Mouse (Mus musculus): ENCODE results near the gene Vamp2. TPM values are rescaled to one million over a fixed set of nuclear protein-coding genes. Genes with fewer than 3 reads are reported as not detected.

The Vamp2 gene
- total RNA-seq, 1 experiment = 7.1 TPM

DNA sequence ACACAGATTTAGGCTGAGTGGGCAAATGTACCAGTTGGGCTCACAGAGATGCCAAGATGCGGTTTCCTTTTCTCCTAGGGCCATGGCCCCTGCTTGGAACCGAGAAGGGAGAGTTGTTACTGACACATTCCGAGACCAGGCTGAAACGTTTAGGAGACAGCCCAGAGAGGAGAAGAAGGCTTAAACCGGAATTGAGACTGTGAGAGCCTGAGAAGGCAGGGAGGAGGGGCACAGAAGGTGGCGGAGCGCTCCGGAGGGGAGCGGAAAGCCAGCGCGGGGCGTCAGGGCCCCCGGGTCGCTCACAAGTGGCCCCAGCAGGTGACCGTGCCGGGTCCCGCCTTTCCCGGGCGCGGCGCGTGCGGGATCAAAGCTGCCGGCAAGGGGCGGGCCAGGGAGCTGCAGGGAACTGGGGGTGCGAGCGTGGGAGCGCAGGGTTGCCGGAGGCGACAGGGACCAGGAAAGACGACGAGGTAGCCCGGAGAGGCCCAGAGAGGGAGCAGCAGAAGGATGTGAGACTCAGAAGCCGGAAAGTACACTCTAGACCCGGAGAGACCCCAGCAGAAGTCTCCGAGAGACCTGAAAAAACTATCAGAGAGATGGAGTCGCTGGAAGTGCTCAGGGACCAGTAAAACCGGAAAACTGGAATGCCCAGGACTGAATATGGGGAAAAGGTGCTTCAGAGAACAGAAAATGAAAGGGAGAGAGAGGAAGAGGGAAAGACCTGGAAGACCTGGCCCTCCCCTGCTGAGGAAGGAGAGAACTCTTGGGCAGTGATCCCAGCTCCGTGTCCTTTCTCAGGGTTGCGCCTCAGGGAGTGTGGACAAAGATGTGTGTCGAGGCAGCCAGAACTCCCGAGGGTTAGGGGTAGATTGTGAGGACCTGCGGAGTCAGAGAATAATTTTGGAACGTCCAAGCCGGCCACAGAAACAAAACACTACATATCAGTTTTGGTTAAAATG lies 29.7 kb downstream of the Vamp2 start:
- Histone ChIP-seq H3K4me1 (ENCODE audit: control insufficient read depth in 2 of 2, insufficient read depth in 2 of 2, low read length in 2 of 2, poor library complexity in 1 of 2) (peaks cover 0 to 4% of the 10 kb centered on the region in 2 experiments; a peak in 1 of 4 replicates), H3K4me3 (ENCODE audit: insufficient read depth in 1 of 2, low read depth in 1 of 2, low read length in 2 of 2, poor library complexity in 1 of 2, severe bottlenecking in 1 of 2) (peak overlapping the region; percentile 59 to 72)
- in situ Hi-C loops (cut with MboI; ENCODE audit: low sequenced_read_pairs in 2 of 2, unreplicated experiment in 2 of 2) = no loop called here

GRCm38 (mm10) chr11:69118765-69119164 lies 30.5 kb downstream of the Vamp2 start:
- H3K4me1 ChIP-seq (ENCODE audit: control insufficient read depth in 2 of 2, insufficient read depth in 2 of 2, low read length in 2 of 2, poor library complexity in 1 of 2) = peaks cover 0 to 4% of the 10 kb centered on the region in 2 experiments; a peak in 1 of 4 replicates
- H3K4me3 ChIP-seq (ENCODE audit: insufficient read depth in 1 of 2, low read depth in 1 of 2, low read length in 2 of 2, poor library complexity in 1 of 2, severe bottlenecking in 1 of 2) = peak overlapping the region; percentile 59 to 72
- no peak for DNase-seq (ENCODE audit: low read depth, low spot score)
- no peaks in the 10 kb centered on the region for H3K9me3 ChIP-seq (ENCODE audit: control insufficient read depth, insufficient read depth, low read depth, low read length)
- H3K9ac ChIP-seq (ENCODE audit: insufficient read depth, low read depth, low read length, poor library complexity, severe bottlenecking) = no peak overlapping the region
- in situ Hi-C loops (cut with MboI; ENCODE audit: low sequenced_read_pairs in 2 of 2, unreplicated experiment in 2 of 2) = no loop called here
- no peaks in the 10 kb centered on the region for H3K36me3 ChIP-seq (ENCODE audit: control insufficient read depth, insufficient read depth, low read length, poor library complexity, severe bottlenecking)
- TF ChIP-seq HCFC1 (IDR thresholded peaks at IDR 0.05; ENCODE audit: borderline replicate concordance, insufficient read depth, low read length) = no peak
- no peak for TF ChIP-seq CHD2 (IDR thresholded peaks at IDR 0.05; ENCODE audit: low read depth, low read length)
- no peak for TF ChIP-seq ZC3H11A (IDR thresholded peaks at IDR 0.05; ENCODE audit: borderline replicate concordance, low read depth, low read length)
- peak; percentile 95 for TF ChIP-seq ZNF384 (IDR thresholded peaks at IDR 0.05; ENCODE audit: low read depth, low read length)
- peak; percentile 94 for TF ChIP-seq MAFK (IDR thresholded peaks at IDR 0.05; ENCODE audit: insufficient read depth, low read depth, low read length)
- no peak overlapping the region for H3K27ac ChIP-seq (ENCODE audit: insufficient read depth, low read depth, low read length, poor library complexity, severe bottlenecking)

More for the DNA sequence above, 29.7 kb downstream of the Vamp2 start:
- Histone ChIP-seq H3K27ac (ENCODE audit: insufficient read depth, low read depth, low read length, poor library complexity, severe bottlenecking) (no peak overlapping the region), H3K9me3 (ENCODE audit: control insufficient read depth, insufficient read depth, low read depth, low read length) (no peaks in the 10 kb centered on the region), H3K36me3 (ENCODE audit: control insufficient read depth, insufficient read depth, low read length, poor library complexity, severe bottlenecking) (no peaks in the 10 kb centered on the region), H3K9ac (ENCODE audit: insufficient read depth, low read depth, low read length, poor library complexity, severe bottlenecking) (0 out of 2 replicates have a peak overlapping the region, but pooled peaks have one; percentile 9)
- TF ChIP-seq ZC3H11A (IDR thresholded peaks at IDR 0.05; ENCODE audit: borderline replicate concordance, low read depth, low read length) = no peak
- no peak for TF ChIP-seq HCFC1 (IDR thresholded peaks at IDR 0.05; ENCODE audit: borderline replicate concordance, insufficient read depth, low read length)
- TF ChIP-seq MAFK (IDR thresholded peaks at IDR 0.05; ENCODE audit: insufficient read depth, low read depth, low read length) = no peak
- no peak for TF ChIP-seq ZNF384 (IDR thresholded peaks at IDR 0.05; ENCODE audit: low read depth, low read length)
- TF ChIP-seq CHD2 (IDR thresholded peaks at IDR 0.05; ENCODE audit: low read depth, low read length) = no peak
- DNase-seq (ENCODE audit: low read depth, low spot score) = no peak

- H3K9me3 ChIP-seq (ENCODE audit: control insufficient read depth, insufficient read depth, low read depth, low read length) = no peaks in the 10 kb centered on the region
- DNase-seq (ENCODE audit: low read depth, low spot score) = no peak
- H3K4me1 ChIP-seq (ENCODE audit: control insufficient read depth in 2 of 2, insufficient read depth in 2 of 2, low read length in 2 of 2, poor library complexity in 1 of 2) = peaks cover 0 to 4% of the 10 kb centered on the region in 2 experiments; a peak in 1 of 4 replicates
- 0 out of 4 replicates have a peak overlapping the region, but pooled peaks of 1 of the 2 experiments have one; percentile 9 for H3K4me3 ChIP-seq (ENCODE audit: insufficient read depth in 1 of 2, low read depth in 1 of 2, low read length in 2 of 2, poor library complexity in 1 of 2, severe bottlenecking in 1 of 2)
- no peak for TF ChIP-seq ZC3H11A (IDR thresholded peaks at IDR 0.05; ENCODE audit: borderline replicate concordance, low read depth, low read length)
- no peak for TF ChIP-seq MAFK (IDR thresholded peaks at IDR 0.05; ENCODE audit: insufficient read depth, low read depth, low read length)
- TF ChIP-seq ZNF384 (IDR thresholded peaks at IDR 0.05; ENCODE audit: low read depth, low read length) = no peak
- TF ChIP-seq HCFC1 (IDR thresholded peaks at IDR 0.05; ENCODE audit: borderline replicate concordance, insufficient read depth, low read length) = no peak
- no peak for TF ChIP-seq CHD2 (IDR thresholded peaks at IDR 0.05; ENCODE audit: low read depth, low read length)
- in situ Hi-C loops (cut with MboI; ENCODE audit: low sequenced_read_pairs in 2 of 2, unreplicated experiment in 2 of 2) = no loop called here
- no peaks in the 10 kb centered on the region for H3K36me3 ChIP-seq (ENCODE audit: control insufficient read depth, insufficient read depth, low read length, poor library complexity, severe bottlenecking)
- no peak overlapping the region for H3K9ac ChIP-seq (ENCODE audit: insufficient read depth, low read depth, low read length, poor library complexity, severe bottlenecking)
- H3K27ac ChIP-seq (ENCODE audit: insufficient read depth, low read depth, low read length, poor library complexity, severe bottlenecking) = no peak overlapping the region
Measured at GRCm38 (mm10) chr11:69119446-69120155, 31.3 kb downstream of the Vamp2 start.

GRCm38 (mm10) chr11:69120221-69121000 lies 32.1 kb downstream of the Vamp2 start, which contains the start of gene Hes7:
Hes7 (plus strand) TSS chr11:69120404.
- in situ Hi-C loops (cut with MboI; ENCODE audit: low sequenced_read_pairs in 2 of 2, unreplicated experiment in 2 of 2) = no loop called here
- peaks cover 0 to 4% of the 10 kb centered on the region in 2 experiments; a peak in 1 of 4 replicates for H3K4me1 ChIP-seq (ENCODE audit: control insufficient read depth in 2 of 2, insufficient read depth in 2 of 2, low read length in 2 of 2, poor library complexity in 1 of 2)
- H3K36me3 ChIP-seq (ENCODE audit: control insufficient read depth, insufficient read depth, low read length, poor library complexity, severe bottlenecking) = no peaks in the 10 kb centered on the region
- no peaks in the 10 kb centered on the region for H3K9me3 ChIP-seq (ENCODE audit: control insufficient read depth, insufficient read depth, low read depth, low read length)
- peak within 1 kb of the TSS; percentile 68 to 82; a peak in 3 of 4 replicates for H3K4me3 ChIP-seq (ENCODE audit: insufficient read depth in 1 of 2, low read depth in 1 of 2, low read length in 2 of 2, poor library complexity in 1 of 2, severe bottlenecking in 1 of 2)
- TF ChIP-seq CHD2 (IDR thresholded peaks at IDR 0.05; ENCODE audit: low read depth, low read length) (no peak), MAFK (IDR thresholded peaks at IDR 0.05; ENCODE audit: insufficient read depth, low read depth, low read length) (no peak), ZNF384 (IDR thresholded peaks at IDR 0.05; ENCODE audit: low read depth, low read length) (no peak), HCFC1 (IDR thresholded peaks at IDR 0.05; ENCODE audit: borderline replicate concordance, insufficient read depth, low read length) (no peak), ZC3H11A (IDR thresholded peaks at IDR 0.05; ENCODE audit: borderline replicate concordance, low read depth, low read length) (no peak)
- 0 out of 2 replicates have a peak within 1 kb of the TSS, but pooled peaks have one; percentile 6 for H3K9ac ChIP-seq (ENCODE audit: insufficient read depth, low read depth, low read length, poor library complexity, severe bottlenecking)
- no peak within 1 kb of the TSS for H3K27ac ChIP-seq (ENCODE audit: insufficient read depth, low read depth, low read length, poor library complexity, severe bottlenecking)
- no peak for DNase-seq (ENCODE audit: low read depth, low spot score)
